Mouse (Mus musculus) embryo, embryonic 9.5 days (tissue): ENCODE measurements around the gene Prkag3.

ENCODE experiments used
- DNase-seq: peaks from one replicate; pipeline ENCODE4 v3.0.0-alpha.2; 2017; ENCODE audit errors: extremely low spot score

Prkag3 gene

DNA sequence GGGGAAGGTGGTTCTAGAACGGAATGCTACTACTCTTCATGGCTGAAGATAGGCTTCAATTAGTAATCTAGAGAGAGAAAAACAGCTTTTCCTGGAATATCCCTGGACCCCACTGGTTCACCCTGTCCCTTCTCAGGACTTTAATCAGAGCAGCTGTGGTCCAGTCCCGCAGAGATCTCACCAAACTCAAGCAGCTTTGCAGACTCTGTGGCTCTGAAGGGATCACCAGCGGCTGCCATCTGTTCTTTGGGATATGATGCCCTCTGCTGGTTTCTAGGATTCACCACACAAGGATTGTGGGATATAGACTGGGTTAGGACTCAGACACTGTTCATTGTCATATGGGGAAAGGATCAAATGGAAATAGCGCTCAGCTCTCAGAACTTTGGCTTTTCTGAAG is 10.8 kb upstream of the Prkag3 start:
- no peak for DNase-seq

- no peak for DNase-seq
These were observed 5.3 kb upstream of the Prkag3 start for GRCm38 (mm10) chr1:74754175-74754785.

DNA sequence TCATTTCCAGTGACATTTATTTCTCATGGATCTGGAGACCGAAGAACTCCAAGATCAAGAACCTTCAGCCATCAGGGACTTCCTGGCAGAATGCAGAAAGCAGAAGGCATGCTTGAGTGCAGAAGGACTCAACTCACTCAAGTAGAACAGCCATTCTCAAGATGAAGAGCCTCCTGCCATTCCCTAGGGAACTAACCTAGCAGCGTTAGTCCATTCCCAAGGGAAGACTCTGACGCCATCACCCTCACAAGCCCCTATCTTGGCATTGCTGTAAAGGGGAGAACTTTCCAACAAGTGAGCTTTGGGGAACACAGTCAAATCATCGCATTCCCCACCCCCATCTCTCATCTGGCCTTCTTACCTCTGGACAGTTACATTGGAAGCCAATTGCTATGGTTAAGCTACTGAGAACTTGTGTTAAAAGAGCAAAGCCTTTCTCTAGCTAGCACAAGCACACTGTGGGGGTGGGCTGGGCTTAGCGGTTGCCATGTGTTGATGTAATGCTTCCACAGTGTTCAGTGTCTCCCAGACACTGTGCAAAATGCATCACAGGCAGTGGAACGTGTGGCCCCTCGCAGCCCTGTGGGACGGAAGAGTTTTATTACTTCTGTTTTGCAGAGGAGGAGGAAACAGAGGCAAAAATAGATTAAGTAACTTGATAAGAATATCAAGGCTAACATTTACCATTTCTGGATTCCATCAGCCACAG is 4.4 kb upstream of the Prkag3 start:
- DNase-seq: no peak

- DNase-seq: no peak
These were observed 3.8 kb upstream of the Prkag3 start for GRCm38 (mm10) chr1:74752833-74753232.

GRCm38 (mm10) chr1:74752150-74752549 is 3.1 kb upstream of the Prkag3 start:
- no peak for DNase-seq

GRCm38 (mm10) chr1:74750683-74751082 is 1.7 kb upstream of the Prkag3 start:
- DNase-seq: no peak

DNA sequence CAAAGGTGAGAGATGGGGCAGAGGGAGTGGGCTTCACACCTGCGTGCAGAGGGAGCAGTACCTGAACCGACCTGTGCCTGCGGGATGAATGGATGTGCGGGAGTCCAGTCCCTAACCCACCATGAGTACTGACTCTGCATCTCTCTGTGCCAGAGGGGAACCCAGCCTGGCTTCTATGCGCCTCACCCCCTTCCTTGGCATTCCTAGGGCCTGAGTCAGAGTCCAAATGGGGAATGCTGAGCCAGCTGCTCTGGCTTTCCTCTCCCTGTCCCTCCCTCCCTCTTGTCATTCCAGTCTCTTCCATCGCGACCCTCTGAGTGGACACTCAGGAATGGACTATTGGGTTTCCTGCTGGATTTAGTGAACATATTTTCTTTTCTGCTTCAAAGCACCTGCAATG is 280 bp upstream of the Prkag3 start:
- no peak for DNase-seq

DNA sequence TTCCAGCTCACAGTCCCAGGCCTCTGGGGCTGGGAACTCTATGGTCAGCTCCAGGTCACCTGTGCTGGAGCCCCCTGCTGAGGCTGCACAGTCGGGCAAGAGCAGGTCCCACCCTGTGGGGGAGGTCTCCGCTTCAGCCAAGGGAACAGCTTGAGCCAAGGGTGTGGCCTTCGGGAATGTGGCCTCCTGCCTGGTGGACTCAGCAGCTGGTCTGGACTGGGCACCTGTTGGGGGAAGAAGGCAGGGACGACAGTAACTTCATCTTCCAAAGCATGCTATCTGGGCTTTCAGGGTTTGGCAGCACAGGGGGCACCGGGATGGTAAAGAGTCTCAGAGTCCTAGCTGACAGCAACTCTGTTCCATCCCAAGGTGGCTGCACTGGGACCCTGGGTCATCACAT is 1.7 kb downstream of the Prkag3 start:
- no peak for DNase-seq

DNA sequence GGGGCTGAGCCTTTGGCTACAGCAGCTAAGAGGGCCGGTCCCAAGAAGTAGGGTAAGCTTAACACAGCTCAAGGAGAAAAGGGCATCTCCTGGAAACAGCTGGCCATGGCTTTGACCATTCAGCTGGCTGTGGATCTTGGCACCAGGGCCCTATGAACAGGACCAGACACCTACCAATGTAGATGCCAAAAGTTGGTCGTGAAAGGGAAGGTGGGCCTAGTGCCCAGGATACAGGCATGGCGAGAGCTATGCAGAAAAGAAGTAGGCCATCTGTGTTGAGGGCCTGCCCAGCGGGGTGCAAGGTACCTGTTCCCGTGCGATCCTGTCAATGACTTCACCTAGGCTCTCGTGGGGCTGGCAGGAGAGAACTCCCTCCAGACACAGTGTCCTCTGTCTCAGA is 8.2 kb downstream of the Prkag3 start:
- no peak for DNase-seq

- no peak for DNase-seq
These were observed 11.5 kb downstream of the Prkag3 start for GRCm38 (mm10) chr1:74737500-74737899.

GRCm38 (mm10) chr1:74736977-74737376 is 12.0 kb downstream of the Prkag3 start:
- DNase-seq: no peak

DNA sequence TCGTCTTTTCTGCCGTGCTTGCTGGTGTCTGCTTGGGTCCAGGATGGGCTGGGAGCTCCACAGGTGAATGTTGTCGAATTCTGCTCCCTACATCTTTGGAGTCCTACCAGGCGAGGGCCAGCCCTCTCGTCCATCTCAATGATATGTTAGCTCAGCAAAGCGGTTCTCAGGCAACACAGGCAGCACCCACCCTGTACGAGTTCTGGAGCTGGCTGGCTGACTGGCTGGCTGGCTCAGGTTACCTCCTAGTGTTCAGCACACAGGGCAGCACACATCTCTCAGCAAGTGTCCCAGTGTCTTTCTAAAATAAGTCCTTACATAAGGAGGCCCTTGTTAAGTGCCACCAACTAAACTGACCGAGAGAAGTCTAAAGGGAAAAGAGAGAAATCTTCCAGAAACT is 20.6 kb downstream of the Prkag3 start:
- DNase-seq: no peak

GRCm38 (mm10) chr1:74726674-74727073 is 22.3 kb downstream of the Prkag3 start:
- DNase-seq: no peak

DNA sequence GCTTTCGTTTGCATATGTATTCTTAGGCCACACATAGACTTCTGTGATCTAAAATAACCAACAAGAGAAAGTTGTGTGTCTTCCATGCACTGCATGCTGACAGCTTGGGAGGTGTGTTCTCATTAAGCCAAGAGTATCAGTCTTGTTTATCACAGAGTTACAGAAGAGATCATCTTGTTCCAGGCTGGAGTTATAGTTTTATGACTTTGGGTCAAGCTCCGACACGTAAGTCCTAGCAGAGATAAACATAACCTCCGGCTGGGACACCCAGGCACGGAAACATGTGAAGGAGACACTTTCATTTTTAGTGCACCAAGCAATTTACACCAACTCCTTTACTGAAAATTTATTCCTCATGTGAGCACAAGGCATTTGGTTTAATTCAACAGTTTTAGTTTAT is 22.9 kb downstream of the Prkag3 start:
- no peak for DNase-seq

GRCm38 (mm10) chr1:74723748-74724147 is 25.3 kb downstream of the Prkag3 start:
- peak; percentile 31 for DNase-seq

DNA sequence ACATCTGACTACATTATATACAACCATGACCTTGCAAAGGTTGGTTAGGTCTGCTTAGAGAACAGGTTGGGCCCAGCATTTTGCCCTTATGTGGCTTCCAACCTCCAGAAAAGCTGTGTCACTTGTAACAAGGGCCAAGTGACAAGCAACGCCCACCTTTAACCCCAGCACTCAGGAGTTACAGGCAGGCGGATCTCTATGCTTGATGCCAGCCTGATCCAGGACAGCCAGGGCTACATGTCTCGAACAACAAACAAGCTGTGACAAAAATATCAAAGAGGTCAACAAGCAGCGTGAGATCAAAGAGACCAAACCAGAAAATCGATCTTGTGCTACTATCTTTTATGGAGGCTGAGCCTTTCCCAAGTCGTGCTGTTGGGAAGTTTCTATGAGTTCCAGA is 27.4 kb downstream of the Prkag3 start:
- DNase-seq: no peak

DNA sequence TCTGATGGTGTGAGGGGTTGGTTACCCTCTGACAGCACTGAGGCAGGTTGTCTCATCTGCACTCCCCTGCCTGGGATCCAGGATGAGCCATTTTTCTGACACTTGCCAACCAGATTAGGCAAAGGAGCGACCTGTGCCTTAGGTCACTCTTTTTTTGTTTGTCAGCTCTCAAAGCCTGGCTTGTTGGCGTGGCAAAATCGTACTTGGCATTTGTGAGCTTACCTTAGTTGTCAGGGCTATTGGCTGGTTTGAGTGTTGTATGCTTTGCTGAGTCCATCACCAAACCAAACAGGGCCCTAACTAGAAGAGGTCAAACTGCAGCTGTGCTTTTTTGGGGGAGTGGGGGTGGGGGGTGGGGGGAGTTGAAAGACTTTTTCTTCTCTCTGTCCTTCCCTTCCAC is 29.7 kb downstream of the Prkag3 start:
- DNase-seq: no peak

- DNase-seq: no peak
These were observed 30.9 kb downstream of the Prkag3 start for GRCm38 (mm10) chr1:74718113-74718512.

- DNase-seq: no peak
These were observed 33.1 kb downstream of the Prkag3 start for GRCm38 (mm10) chr1:74715886-74716285.

DNA sequence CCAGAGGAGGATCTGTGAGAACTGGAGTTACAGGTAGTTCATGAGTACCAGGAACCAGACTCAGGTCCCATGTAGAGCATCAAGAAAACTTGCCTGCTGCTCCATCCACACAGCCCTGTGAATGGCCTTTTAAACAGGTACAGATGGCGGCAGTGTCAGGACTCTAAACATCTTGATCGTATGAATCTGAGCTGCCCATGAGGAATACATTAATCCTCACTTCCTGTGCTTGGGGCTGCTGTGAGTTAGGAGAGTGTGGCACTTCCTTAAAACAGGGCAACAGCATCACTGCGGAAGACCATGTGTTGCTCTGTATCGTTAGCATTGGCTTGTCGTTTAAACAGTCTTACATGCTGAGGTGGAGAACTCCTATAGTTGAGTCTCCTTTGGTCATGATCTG is 33.6 kb downstream of the Prkag3 start:
- DNase-seq: no peak

- DNase-seq: no peak
These were observed 34.1 kb downstream of the Prkag3 start for GRCm38 (mm10) chr1:74714967-74715366.

DNA sequence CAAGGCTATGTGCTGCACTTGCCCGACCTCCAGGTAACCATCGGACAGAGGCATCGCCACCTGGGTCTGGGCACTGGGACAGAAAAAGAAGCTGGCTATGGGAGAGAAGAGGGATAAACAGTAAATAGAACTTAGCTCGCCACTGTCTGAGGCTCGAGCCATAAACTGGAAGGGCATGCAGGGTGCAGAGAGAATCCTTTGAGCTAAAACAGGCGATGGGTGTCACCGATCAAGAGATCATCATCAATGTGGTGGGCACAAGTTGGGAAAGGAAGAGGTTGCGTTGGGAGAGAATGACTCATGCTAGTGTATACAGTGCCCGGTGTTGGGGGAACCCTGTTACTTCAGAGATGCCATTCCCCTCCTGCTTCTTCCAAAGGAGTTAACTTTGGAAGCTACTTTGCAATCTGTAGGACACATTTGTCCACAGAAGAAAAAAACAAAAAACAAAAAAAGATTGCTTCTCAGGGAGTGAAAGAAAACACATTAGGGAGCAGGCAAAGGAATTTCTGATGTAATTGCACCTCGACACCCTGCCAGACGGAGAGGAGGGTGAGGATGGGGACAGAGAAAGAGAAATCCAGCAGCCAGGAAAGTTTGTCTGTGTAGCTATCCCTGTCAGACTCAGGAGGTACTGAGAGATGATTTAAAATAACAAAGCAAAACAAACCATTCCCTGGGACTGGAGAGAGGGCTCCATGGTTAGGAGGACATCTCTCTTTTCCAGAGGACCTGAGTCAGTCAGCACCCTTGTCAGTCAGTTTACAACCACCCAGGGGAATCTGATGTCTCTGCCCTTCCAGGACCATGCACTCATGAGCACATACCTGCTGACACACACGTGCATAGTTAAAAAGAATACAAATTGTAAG is 34.9 kb downstream of the Prkag3 start:
- DNase-seq: no peak
